Mouse (Mus musculus) ES-Bruce4 (cell line): ENCODE results near the gene Gm13283. TPM values are rescaled to one million over a fixed set of nuclear protein-coding genes. Genes with fewer than 3 reads are reported as not detected.
"Not testable (repeated sequence)": the region's sequence is repeated elsewhere in the genome, so short reads cannot be mapped to it uniquely, and the experiment has no call there.

Experiments used
- H3K27ac ChIP-seq: 2 replicates; pipeline ENCODE4 v1.5.1; 2012; ENCODE audit warnings: low read length, inconsistent platforms; ENCODE audit not compliant: insufficient read depth
- H3K27me3 ChIP-seq: 2 replicates; pipeline ENCODE4 v1.6.1; 2012; ENCODE audit warnings: mild to moderate bottlenecking, low read length, inconsistent platforms; ENCODE audit not compliant: control insufficient read depth, poor library complexity, insufficient read depth, severe bottlenecking
- H3K36me3 ChIP-seq: 2 replicates; pipeline ENCODE4 v1.6.1; 2012; ENCODE audit warnings: inconsistent platforms, mild to moderate bottlenecking, low read length, moderate library complexity; ENCODE audit not compliant: control insufficient read depth, poor library complexity, insufficient read depth, severe bottlenecking
- H3K4me1 ChIP-seq: one replicate; pipeline ENCODE4 v1.8.1; 2011; ENCODE audit warnings: low read length; ENCODE audit not compliant: control insufficient read depth, insufficient read depth
- H3K4me3 ChIP-seq: 2 replicates; pipeline ENCODE4 v1.5.1; 2011; ENCODE audit warnings: low read depth, mild to moderate bottlenecking, low read length
- H3K9ac ChIP-seq: 2 replicates; pipeline ENCODE4 v1.6.1; 2012; ENCODE audit warnings: low read depth, mild to moderate bottlenecking, inconsistent platforms; ENCODE audit not compliant: poor library complexity, severe bottlenecking
- H3K9me3 ChIP-seq: replicated peaks from 2 replicates; pipeline ENCODE4 v1.6.1; 2012; ENCODE audit warnings: mild to moderate bottlenecking, low read length, inconsistent platforms; ENCODE audit not compliant: control insufficient read depth, poor library complexity, insufficient read depth, severe bottlenecking
- CTCF ChIP-seq: IDR thresholded peaks from one replicate; pipeline ENCODE4 v1.8.1; 2011; ENCODE audit warnings: low read depth, low read length
- EP300 ChIP-seq: IDR thresholded peaks from 2 replicates; pipeline ENCODE4 v1.6.1; 2011; ENCODE audit warnings: low read depth, low read length; ENCODE audit not compliant: insufficient read depth
- POLR2A ChIP-seq: IDR thresholded peaks from one replicate; pipeline ENCODE4 v1.8.1; 2011; ENCODE audit warnings: low read length; ENCODE audit not compliant: insufficient read depth
- polyA plus RNA-seq: library from polyadenylated mRNA; stranded (reverse); fragments of >200 nt; gene quantifications from 2 replicates; pipeline ENCODE4 v1.2.4, GENCODE M21; 2011; ENCODE audit warnings: low read depth; ENCODE audit not compliant: missing spikeins, insufficient read depth, insufficient read length

The Gm13283 gene
- polyA plus RNA-seq: not detected in 2 replicates

DNA sequence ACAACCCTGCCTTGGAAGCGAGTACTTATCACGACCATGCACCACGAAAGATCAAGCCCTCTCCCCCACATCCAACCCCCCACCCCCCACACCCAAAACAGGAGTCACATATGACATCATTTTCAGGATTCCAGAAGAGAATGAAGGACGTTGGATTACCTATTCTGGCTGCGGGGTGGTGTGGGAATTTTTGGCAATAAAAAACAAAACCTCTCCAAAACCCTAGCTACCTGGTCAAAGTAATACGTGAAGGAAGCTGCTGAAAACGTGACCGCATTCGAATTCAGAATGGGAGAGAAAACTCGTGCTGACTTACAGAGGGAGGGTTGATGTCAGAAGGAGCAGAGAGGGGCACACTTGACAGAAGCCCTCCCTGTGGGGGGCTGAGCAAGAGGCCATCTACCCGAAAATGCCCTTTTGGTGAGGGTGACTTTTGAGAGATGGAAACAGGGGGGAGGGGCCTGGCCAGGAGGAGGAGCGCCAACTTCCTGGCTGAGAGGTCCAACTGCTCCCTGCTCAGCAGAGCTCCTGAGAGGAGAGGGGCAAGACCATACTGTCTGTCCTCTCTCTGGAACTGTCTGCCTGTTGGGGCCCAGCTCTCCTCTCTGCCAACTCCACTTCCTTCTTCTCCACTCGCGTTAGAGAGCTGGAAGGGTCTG is at the start of gene Gm13283:
Gene Gm13283, plus strand, starts transcription at position 510 of the 659 bp plus-strand sequence.
- not testable (repeated sequence) for H3K27me3 ChIP-seq, H3K9me3 ChIP-seq, H3K9ac ChIP-seq, H3K4me1 ChIP-seq, H3K27ac ChIP-seq, H3K36me3 ChIP-seq
- H3K4me3 ChIP-seq: peak within 1 kb of the TSS; percentile 28

DNA sequence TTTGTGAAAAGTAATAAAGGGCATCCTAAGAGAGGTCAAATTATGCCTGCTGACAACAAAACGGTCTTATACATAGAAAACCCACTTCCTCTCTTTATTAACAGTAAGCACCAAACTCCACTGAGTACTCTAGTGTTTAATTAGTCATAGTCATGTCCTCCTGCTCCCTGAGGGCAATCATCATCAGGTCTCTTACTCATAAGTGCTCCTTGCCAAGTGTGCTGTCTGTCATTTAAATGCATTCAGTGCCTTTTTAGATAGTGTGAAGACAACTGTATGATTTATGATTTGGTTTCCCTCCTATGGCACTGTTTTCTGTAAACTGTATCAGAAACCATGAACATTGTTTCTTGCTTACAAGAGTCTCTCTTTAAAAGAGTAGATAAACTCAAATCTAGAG is 45.6 kb upstream of the Gm13283 start:
- H3K9me3 ChIP-seq: no peaks in the 10 kb centered on the region
- H3K4me3 ChIP-seq: no peak overlapping the region
- H3K4me1 ChIP-seq: no peaks in the 10 kb centered on the region
- no peak overlapping the region for H3K9ac ChIP-seq
- peaks cover 8% of the 10 kb centered on the region for H3K36me3 ChIP-seq
- H3K27ac ChIP-seq: no peak overlapping the region
- no peaks in the 10 kb centered on the region for H3K27me3 ChIP-seq
- TF ChIP-seq EP300 (no peak), CTCF (no peak), POLR2A (no peak)

DNA sequence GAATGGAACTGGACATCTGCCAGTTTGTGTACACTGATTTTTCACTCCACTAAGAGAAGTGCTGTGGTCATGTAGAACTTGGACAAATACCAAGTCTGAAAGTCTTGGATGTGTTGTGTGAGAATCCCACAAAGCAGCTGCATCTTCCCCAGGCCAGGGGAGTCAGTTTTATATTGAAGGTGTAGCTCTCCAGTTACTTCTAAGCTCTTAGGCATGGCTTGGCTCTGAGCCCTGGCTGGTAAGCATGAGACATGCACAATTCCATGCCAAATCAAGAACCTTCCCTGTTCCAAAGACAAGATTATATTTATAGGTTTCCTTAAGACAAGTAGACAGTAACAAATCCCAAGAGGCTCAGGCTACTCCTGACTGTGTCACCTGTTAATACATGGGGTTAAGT is 44.9 kb upstream of the Gm13283 start:
- Histone ChIP-seq H3K27ac (no peak overlapping the region), H3K36me3 (peaks cover 13% of the 10 kb centered on the region), H3K9me3 (peaks cover 1% of the 10 kb centered on the region; the same call in 1 of the 2 replicates)

DNA sequence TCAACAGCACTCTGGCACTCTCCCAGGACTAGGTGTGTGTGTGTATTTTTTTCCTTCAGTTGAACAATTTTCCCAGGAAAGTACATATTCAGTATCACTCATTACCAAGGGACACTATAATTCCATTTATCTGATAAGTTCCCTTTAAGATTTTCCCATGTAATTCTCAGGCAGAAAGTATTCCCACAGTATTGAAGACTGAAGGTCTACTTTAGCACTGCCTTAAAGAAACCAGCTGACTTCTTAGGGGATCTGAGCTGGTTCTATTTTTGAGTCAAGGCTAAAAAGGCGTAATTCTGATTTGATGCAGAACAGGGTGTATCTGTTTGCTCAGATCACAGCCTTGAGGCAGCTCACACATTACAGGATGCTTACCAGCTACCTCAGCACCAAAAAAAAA is 41.2 kb upstream of the Gm13283 start:
- Histone ChIP-seq H3K36me3 (peaks cover 21% of the 10 kb centered on the region), H3K4me1 (peaks cover 2% of the 10 kb centered on the region), H3K9ac (no peak overlapping the region), H3K9me3 (peaks cover 8% of the 10 kb centered on the region; the same call in 1 of the 2 replicates), H3K27ac (no peak overlapping the region), H3K4me3 (no peak overlapping the region), H3K27me3 (no peaks in the 10 kb centered on the region)
- no peak for TF ChIP-seq CTCF
- TF ChIP-seq POLR2A: no peak
- no peak for TF ChIP-seq EP300

More for the DNA sequence above, 44.9 kb upstream of the Gm13283 start:
- Histone ChIP-seq H3K4me1 (peaks cover 2% of the 10 kb centered on the region), H3K27me3 (no peaks in the 10 kb centered on the region), H3K4me3 (no peak overlapping the region), H3K9ac (no peak overlapping the region)
- no peak for TF ChIP-seq POLR2A
- TF ChIP-seq CTCF: no peak
- TF ChIP-seq EP300: no peak

DNA sequence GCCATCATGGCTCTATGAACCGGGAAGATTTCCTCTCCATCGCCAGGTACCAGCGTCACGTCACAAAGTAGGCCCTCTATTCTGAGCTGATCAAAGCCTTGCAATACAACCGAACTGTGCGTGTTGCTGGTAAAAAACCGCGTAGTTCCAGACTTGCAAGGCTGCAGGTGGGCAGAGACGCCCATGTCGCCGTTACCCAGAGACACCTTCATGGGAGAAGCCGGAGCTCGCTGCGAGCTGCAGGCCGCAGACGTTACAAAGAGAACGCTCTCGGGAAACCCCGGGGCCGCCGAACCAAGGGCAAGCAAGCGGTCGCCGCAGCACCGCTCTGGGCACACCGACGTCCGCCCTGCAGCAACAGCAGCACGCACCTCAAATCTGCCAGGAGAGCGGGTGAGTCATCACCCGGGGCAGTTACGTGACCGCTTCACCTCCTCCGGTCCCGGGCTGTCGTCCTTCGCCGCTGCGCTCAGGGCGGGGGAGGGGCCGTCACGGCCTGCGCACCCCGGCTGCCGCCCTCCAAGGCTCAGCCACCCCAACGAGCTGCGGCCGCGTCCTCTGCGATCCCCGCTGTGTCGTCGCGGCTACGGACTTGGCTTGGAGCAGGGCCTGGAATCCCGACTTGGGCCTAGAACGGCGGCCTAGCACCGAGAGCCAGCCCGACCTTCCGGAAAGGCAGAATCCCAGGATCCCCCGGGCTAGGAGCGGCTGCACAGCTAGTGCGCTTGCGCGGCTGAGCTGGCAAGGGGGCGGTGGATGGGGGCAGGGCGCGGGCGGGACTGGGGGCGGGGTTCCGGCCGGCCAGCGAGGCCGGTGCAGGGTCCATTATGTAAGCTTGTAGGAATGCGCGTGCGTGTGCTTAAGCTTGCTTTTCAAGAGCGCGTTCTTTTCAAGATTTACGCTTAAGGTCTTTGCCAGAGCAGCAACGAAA is 37.9 kb upstream of the Gm13283 start, which contains the start of the genes Gm26566 and Klhl9:
Gene Gm26566, plus strand, starts transcription at position 15 of the 931 bp plus-strand sequence.
Gene Klhl9, minus strand, starts transcription at position 675 of the 931 bp plus-strand sequence.
- TF ChIP-seq POLR2A (peak; percentile 16), EP300 (0 out of 2 replicates have a peak, but pooled peaks have one; percentile 15), CTCF (no peak)
- H3K27ac ChIP-seq: peak within 1 kb of the TSS; percentile 17
- peaks cover 8% of the 10 kb centered on the region; the same call in 1 of the 2 replicates for H3K9me3 ChIP-seq
- peak within 1 kb of the TSS; percentile 69 for H3K4me3 ChIP-seq
- peaks cover 21% of the 10 kb centered on the region for H3K36me3 ChIP-seq
- H3K4me1 ChIP-seq: peaks cover 2% of the 10 kb centered on the region
- H3K9ac ChIP-seq: peak within 1 kb of the TSS; percentile 58
- H3K27me3 ChIP-seq: no peaks in the 10 kb centered on the region
